Mouse (Mus musculus): Measurements from ENCODE around the gene Ryr3.

DNA sequence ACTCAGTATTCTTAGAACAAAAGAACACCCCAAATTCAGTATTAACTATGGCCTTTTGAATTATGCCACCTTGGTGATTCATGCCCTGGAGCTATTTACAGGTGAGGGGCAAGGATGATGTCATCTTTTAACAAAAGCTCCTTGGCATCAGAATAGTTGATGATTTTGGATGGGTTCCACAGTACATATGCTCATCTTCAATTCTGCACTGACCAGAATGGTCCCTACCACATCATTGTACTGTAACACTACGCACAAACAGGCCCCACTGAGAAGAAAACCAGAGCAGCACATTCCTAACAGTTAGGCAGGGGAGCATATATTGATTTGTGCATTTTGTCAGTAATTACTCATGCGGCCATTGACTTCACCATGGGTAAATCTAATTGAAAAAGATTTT, 335.1 kb downstream of the Ryr3 start:
- TF ChIP-seq GATA1 (IDR thresholded peaks at IDR 0.05; ENCODE audit: borderline replicate concordance, low read length) (no peak), CTCF (IDR thresholded peaks at IDR 0.05; ENCODE audit: low read depth, low read length) (no peak)

Measured in G1E (cell line).